Mouse (Mus musculus): ENCODE measurements around the gene Otud5. TPM values are rescaled to one million over a fixed set of nuclear protein-coding genes. Genes with fewer than 3 reads are reported as not detected.

Otud5 gene
- total RNA-seq (2023) = 205 TPM

GRCm38 (mm10) chrX:7841163-7842162 is at the start of gene Otud5:
Gene Otud5 (plus strand): TSS chrX:7841364.

GRCm38 (mm10) chrX:7821865-7822779 is 19.0 kb upstream of the Otud5 start, which contains the start of gene Kcnd1:
Gene Kcnd1 (plus strand): TSS chrX:7822289.

GRCm38 (mm10) chrX:7878007-7878419 is 36.8 kb downstream of the Otud5 start, which contains the start of gene Pim2:
Gene Pim2 (plus strand): TSS chrX:7878262.

GRCm38 (mm10) chrX:7883841-7884567 is 42.8 kb downstream of the Otud5 start, which contains the start of gene Slc35a2:
Gene Slc35a2 (plus strand): TSS chrX:7884028.

GRCm38 (mm10) chrX:7898880-7899874 is 58.0 kb downstream of the Otud5 start, which contains the start of the genes Pqbp1 and Timm17b:
Gene Pqbp1 (minus strand): TSS chrX:7899269.
Gene Timm17b (plus strand): TSS chrX:7899357.

GRCm38 (mm10) chrX:7907735-7908134 is 66.6 kb downstream of the Otud5 start, which contains the start of gene Gm10491:
Gene Gm10491 (minus strand): TSS chrX:7907835.

GRCm38 (mm10) chrX:7909242-7909641 is 68.1 kb downstream of the Otud5 start, which contains the start of gene Gm10490:
Gene Gm10490 (plus strand): TSS chrX:7909542.

GRCm38 (mm10) chrX:7919601-7920383 is 78.6 kb downstream of the Otud5 start, which contains the start of gene Pcsk1n:
Gene Pcsk1n (plus strand): TSS chrX:7919822.

Other genes starting within 250 kb of the Otud5 start
- gene Ccdc22, start 235.8 kb upstream of the Otud5 start, total RNA-seq (2023) = 29.4 TPM
- gene Cacna1f, start 234.3 kb upstream of the Otud5 start, total RNA-seq (2023) = not detected
- gene Syp, start 202.9 kb upstream of the Otud5 start, total RNA-seq (2023) = 1.5 TPM
- gene Prickle3, start 184.1 kb upstream of the Otud5 start, total RNA-seq (2023) = 30.8 TPM
- 34.6 TPM for gene Plp2, start 170.0 kb upstream of the Otud5 start, total RNA-seq (2023)
- not detected for gene Magix, start 160.1 kb upstream of the Otud5 start, total RNA-seq (2023)
- 47.3 TPM for gene Gpkow, start 144.2 kb upstream of the Otud5 start, total RNA-seq (2023)
- 105 TPM for gene Wdr45, start 127.0 kb upstream of the Otud5 start, total RNA-seq (2023)
- not detected for gene Gm45208, start 119.1 kb upstream of the Otud5 start, total RNA-seq (2023)
- gene Praf2, start 112.9 kb upstream of the Otud5 start, total RNA-seq (2023) = 16.9 TPM
- gene Ccdc120, start 90.5 kb upstream of the Otud5 start, total RNA-seq (2023) = not detected
- 22.6 TPM for gene Tfe3, start 78.8 kb upstream of the Otud5 start, total RNA-seq (2023)
- gene Gripap1, start 51.6 kb upstream of the Otud5 start, total RNA-seq (2023) = 150 TPM
- 1.2 TPM for gene Kcnd1, start 19.1 kb upstream of the Otud5 start, total RNA-seq (2023)
- 56.9 TPM for gene Pim2, start 36.9 kb downstream of the Otud5 start, total RNA-seq (2023)
- 24.8 TPM for gene Slc35a2, start 42.7 kb downstream of the Otud5 start, total RNA-seq (2023)
- 83.4 TPM for gene Pqbp1, start 57.9 kb downstream of the Otud5 start, total RNA-seq (2023)
- gene Timm17b, start 58.0 kb downstream of the Otud5 start, total RNA-seq (2023) = 37.8 TPM
- gene Gm10491, start 66.5 kb downstream of the Otud5 start, total RNA-seq (2023) = not detected
- not detected for gene Gm10490, start 68.2 kb downstream of the Otud5 start, total RNA-seq (2023)
- not detected for gene Pcsk1n, start 78.5 kb downstream of the Otud5 start, total RNA-seq (2023)
- not detected for gene Eras, start 87.2 kb downstream of the Otud5 start, total RNA-seq (2023)
- gene Hdac6, start 106.5 kb downstream of the Otud5 start, total RNA-seq (2023) = 17.9 TPM
- 3.3 TPM for gene Gata1, start 136.7 kb downstream of the Otud5 start, total RNA-seq (2023)
- not detected for gene Glod5, start 177.1 kb downstream of the Otud5 start, total RNA-seq (2023)
- 30.1 TPM for gene Suv39h1, start 233.4 kb downstream of the Otud5 start, total RNA-seq (2023)
- 114 TPM for gene Was, start 249.1 kb downstream of the Otud5 start, total RNA-seq (2023)